Mouse (Mus musculus): ENCODE measurements around the gene Chrng.

- no peak for TF ChIP-seq POLR2A (IDR thresholded peaks at IDR 0.05; ENCODE audit: extremely low read depth, insufficient read depth, low read length)
- no peak for TF ChIP-seq CTCF (IDR thresholded peaks at IDR 0.05; ENCODE audit: extremely low read depth, insufficient read depth, low read length)
Observed at GRCm38 (mm10) chr1:87257691-87258090, 53.2 kb downstream of the Chrng start.
